Mouse (Mus musculus): ENCODE results near the gene Qk. TPM values are rescaled to one million over a fixed set of nuclear protein-coding genes. Genes with fewer than 3 reads are reported as not detected.

The Qk gene
- total RNA-seq, 2 experiments from 2014 or later: 588 to 671 TPM

DNA sequence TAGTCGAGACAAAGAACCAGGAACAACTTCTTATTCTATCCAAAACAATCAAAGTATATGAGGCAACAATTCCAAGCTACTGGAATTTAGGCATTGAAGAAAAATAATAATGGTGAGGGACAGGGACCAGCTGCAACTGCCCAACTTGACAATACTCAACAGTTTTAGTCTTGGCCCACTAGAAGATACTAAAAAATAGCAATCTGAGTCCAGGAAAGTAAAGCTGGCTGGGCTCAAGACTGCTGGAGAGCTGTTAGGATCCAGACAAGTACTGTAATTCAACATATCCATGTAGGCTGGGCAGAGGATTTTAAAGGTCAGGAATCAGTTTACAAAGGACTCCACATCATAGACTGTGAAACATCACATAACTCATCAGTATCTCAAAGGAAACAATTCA lies 79.6 kb downstream of the Qk start:
- no peak for DNase-seq

DNA sequence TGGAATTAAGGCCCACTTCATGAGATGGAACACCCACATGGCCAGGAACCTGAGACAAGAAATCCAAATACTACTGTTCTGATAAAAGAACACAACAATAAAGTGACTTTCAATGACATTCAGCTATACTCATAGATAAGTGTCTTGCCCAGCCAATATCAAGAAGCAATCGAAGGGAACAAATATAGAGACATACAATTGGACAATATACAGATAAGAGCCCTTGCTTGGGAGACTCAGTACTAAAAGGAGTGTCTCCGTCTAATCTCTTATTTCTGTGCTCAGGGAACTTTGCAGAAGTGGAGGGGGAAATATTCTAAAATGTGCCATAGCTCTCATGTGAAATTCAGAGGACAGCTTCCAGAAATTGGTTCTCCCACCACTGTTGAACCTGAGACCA lies 83.1 kb downstream of the Qk start:
- no peak for DNase-seq

DNA sequence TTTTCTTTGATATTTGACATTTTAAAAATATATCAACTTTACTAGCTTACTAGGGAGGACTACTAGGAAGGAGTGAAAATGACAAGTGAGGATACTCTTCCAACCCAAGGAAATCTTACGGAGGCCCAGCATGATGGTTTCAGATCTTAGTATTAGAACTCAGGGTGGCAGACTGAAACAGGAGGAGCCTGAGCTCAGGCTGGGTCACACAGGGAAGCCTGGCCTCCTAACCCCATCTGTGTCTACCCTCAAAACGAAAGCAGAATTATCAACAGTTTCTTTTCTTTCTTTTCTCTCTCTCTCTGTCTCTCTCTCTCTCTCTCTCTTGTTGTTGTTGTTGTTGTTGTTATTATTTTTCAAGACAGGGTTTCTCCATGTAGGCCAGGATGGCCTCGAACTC lies 87.2 kb downstream of the Qk start:
- DNase-seq: no peak

DNA sequence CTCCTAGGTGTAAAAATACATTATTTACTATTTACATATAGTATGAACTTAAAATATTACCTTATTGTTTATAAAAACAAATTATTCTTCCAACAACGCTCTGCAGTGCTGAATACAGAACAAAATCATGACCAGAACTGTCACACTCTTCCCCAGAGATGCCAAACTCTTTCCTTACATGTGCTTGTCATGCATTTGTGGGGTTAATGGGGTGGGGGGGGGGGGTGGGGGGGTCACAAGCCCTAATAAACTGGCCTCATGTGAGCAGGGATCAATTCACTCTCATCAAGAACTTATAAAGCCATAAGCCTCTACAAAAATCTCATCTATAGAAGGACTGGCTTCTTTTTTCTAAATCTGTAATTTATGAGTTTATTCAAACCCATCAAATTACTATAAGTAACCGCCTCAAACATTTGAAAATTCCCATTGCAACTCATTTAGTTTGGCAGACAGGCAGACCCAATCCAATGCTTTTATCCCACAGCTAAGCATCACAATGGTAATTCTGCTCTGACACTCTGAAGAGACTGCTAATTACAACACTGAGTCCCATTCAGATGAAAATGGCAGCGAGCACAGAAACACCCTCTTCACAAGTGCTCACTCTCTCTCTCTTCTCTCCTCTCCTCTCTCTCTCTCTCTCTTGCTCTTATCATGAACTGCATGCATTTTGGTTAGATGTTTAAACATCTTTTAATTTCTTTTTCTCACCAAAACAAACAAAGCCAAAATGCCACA lies 91.7 kb downstream of the Qk start:
- DNase-seq: no peak

DNA sequence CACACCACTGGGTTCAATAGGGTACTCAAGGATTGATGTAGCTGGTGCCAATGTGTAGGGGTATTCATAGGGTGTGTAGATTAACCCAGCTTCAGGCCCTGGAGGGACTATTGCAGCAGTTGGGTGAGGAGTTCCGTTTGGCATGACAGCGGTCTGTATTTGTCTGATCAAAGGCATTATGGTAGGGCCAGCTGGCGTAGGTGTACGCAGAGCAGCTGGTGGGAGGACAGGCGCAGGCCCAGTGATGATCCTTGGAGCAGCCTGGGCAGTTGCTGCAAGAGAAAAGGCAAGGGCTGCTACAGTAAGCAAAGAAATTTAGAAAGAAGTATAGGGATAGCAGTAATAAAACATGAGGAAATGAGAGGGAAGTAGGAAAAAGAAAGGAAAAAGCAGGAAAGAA lies 103.5 kb downstream of the Qk start:
- no peak for DNase-seq

DNA sequence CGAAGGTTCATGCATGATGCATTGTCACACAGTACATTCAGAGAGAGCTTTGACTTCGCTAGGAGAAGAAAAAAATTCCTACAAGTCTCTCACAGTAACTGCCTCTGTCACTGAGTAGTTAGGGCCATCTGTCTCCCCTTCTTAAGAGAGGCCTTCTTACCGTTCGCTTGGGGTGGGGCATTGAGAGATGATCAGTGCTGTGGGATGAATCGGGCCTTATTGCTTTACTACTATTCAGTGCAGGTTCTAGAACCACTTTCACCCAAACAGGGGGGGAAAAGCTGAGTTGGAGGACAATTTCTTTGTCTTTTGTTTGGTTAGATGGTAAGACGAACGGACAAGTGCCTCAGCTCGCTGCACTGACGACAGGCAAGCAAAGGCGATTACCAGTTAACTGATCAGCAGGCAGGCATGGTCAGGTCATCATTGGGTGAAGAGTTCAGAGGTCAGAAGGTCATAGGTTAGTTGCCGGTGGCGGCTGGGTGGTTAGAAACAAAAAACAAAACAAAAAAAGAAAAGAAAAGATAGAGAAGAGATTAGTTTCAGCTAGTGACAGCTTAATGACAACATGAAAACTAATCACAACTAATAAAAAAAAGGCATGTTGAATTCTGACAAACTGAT lies 110.4 kb downstream of the Qk start:
- no peak for DNase-seq

DNA sequence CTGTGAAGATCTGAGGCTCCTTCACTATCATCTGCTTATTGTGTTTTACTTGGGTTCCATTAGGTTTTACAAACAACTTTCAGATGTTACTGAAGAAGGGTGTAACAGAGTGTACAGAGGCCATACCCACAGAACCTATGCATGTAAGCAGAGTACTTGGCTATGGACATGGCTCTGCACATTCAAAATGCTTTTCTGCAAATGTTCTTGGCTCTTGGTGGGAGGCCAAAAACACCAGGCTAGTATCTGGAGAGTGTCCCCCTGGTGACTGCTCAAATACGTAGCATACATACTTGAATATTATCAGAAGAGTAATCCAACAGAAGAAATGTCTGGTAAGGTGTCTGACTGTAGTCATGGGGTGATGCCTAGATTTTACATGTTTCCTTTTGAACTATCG lies 121.0 kb downstream of the Qk start:
- DNase-seq: peak; percentile 46

DNA sequence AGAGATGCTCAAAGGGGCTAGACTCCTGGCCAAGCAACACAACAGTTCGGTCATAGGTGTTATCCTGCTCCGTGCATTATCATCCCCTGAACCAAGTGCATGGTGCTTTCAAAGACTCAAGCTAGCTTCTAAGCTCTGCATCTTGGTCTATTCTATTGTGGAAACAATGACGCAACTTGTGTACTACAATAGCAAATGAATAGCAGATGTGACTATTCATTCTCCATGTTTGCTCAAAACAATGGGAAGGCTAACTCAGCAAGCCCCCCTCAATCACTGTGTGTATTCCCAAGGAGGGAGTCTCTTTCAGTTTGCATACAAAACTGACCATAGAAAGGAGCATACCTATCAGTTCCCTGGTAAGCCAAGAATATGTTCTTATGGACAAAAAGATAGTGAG lies 121.4 kb downstream of the Qk start:
- DNase-seq: no peak

DNA sequence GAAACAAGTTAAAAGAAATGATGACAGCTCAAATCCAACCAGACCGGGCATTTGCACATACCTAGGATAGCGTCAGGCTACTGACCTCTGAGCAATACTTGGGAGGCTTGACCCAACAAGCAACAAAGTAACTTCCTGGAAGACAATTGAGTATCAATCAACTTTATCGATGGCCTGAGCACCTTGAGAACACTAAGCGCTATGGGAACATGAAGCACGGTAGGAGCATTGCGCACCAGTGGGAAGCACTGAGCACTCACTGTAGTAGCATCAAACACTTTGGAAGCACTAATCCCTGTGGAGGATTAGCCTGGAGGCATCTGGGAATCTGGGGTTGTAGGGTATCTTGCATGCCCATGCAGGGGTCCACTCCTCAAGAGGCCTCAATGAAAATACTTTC lies 124.0 kb downstream of the Qk start:
- no peak for DNase-seq

DNA sequence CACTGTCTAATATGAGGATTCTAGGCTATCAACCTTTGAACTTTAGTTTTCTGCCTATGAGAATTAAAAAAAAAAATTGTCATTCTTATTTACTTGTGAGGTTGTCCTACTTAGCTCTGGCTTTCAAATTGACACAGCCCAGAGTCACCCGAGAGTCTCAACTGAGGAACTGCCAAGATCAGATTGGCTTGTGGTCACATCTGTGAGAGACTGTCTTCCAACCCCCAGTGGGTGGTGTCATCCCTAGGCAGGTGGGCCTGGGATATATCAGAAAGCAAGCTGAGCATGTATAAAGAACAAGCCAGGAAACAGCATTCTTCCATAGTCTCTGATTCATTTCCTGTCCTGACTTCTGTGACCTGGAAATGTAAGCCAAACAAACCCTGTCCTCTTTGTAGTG lies 128.8 kb downstream of the Qk start:
- DNase-seq: no peak

DNA sequence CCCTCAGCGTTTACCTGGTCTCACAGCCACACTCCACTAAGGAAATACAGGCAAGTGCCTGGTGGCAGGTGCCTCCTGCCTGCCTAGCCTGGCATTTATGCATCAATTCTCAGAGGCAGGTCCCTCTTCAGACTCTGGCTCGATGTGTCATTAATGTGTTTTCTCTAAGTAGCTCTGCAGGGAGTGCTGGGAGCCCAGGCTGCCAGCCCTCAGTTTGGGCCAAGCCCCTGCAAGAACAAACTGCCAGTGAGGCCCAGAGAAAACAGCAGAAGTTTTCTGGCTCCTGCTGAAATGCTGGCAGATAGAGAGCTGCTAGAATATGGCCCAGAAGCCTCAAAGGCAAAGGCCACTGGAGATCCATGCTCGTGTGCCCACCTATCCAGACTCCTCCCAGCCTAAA lies 131.2 kb downstream of the Qk start:
- no peak for DNase-seq

DNA sequence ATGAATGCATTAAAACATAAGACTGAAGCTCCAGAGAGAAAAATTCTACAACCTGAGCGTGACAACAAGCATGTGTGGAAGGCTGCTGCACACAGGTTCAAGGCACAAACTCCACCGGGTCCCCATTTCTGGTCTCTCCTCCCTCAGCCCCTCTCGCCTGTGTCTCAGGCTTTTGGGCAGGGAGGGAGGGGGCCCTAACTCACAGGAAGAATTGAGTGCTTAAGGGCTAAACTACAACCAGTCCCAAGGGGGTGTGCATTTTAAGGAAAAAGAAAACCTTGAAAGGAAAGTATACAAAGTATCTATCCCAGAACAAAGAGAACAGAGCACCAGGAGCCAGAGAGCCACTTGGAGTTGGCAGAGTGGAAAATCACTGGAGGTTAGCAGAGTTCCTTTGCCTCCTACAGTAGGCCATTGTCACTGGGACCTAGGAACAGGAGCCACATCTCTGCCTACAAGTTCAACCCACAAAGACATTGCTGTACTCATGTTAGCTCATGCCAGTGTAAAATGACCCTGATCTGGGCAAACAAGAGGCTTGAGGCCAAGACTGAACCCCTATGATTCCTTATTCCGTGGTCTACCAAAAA lies 132.1 kb downstream of the Qk start:
- no peak for DNase-seq

DNA sequence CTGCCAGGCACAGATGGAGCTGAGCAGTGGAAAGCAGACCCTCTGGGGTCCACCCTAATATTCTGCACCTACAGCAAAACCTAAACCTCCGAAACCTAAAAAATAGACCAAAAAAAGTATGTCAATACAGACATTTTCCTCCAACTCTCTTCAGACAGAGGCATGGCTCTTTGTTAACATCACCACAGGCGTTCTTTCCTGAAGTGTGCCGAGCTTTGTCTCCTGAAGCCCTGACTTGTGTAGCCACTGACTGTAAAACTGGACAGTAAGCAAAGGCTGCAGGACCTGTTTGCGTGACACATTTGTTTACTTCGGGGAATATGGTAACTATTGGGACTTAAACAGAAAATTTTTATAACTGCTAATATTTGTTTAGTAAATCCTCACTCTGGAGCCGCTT lies 137.9 kb downstream of the Qk start:
- DNase-seq: no peak

DNA sequence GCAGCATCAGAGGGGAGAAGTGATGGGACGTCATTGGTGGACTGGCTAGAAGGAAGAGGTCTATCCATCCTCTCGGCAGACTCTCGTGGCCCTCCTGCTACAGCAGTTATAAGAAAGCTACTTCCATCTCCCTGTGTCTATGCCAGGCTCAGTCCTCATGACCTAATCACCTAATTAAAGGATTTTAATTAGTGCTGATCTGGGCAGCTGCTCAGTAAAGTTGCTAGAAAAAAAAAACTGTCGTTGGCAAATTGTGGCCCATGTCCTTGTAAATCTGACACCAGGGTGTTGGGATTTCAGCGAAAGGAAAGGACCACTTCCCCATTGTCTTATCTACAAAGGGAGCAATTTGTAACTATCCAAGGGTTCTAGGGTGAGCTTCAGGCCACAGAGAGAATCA lies 142.6 kb downstream of the Qk start:
- no peak for DNase-seq

DNA sequence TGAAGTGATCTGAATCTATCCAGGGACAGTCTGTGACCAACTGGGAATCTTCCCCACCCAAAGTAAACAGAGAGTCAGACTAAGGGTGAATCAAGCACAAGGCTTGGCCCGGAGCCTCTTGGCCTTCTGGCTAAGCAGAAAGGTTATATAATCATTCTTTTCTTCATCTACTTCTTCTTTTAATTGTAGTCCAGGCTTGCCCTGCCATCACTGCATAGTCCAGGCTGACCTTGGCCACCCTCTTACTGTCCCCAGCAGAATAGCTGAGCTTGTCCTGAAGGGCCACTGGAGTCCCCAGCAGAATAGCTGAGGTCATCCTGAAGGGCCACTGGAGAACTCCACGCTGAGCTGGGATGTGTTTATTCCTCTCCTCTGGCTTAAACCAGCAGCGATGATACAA lies 158.4 kb downstream of the Qk start:
- no peak for DNase-seq

DNA sequence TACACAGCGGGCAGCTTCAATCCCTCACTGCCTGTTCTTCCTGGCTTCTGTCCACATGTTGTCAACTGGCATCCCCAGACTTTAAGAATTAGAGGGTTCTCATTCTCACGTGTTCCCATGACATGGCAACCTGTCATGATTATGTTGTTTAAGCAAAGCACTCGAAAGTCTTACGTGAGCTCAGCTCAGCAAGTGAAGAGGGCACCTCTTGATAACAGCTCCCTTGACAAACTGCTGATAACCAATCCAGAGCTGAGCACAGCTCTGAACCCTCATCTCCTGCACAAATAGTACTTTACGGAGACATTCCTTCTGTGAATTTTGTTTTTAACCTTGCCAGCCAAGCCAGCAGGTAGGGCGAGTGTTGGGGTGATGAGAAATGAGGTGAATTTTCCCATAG lies 159.2 kb downstream of the Qk start:
- DNase-seq: no peak

DNA sequence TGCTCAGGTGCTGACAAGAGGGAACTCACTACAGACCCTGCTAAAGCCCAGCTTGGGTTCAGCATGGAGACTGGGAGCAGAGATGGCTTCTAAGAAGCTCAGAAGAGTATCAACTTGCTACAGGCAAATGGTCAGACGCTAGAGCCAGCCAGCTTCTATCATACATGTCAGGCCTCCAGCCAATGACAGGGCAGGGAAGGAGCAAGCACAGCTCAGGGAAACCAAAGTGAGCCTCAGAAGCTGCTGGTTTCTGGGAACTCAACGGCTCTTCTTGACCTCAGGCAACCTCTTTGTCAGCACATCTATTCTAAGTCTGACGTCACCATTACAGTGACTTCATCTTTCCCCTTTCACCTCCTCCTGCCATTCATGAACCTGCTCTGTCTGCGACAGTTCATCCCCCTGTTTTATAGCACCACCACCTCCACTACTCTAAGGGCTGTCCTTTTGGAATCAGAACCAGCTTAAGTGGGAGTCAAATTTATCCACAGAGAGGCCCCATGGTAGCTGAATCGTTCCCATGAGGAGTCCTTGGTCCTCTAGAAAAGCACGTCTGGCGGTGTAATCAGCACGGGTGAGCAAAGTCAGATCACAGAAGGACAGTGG lies 166.7 kb downstream of the Qk start:
- peak; percentile 40 for DNase-seq

All from heart, postnatal 4 days (tissue).